ENCODE assay signal across 18 mouse cellular contexts in genomic region chr12:102324886-102325220, GRCm38 (mm10). TPM values are rescaled to one million over a fixed set of nuclear protein-coding genes. Genes with fewer than 3 reads are reported as not detected.
DNase-seq lines count a peak whose midpoint lies in the region; ATAC-seq and TF ChIP-seq lines count a peak whose summit lies in the region.
"Had no signal": no experiment of that assay in that cellular context is flagged by ENCODE, and none has a peak within 500 bp of the region (broad histone marks: within the 10 kb centered on the region; RNA-seq: fewer than 3 reads in every experiment).

No protein-coding gene starts in this region.

- no peaks in the 10 kb centered on the region; the same call in 1 of the 2 replicates for H3K79me2 ChIP-seq in heart, adult 2 months (replicated peaks; ENCODE audit: control insufficient read depth, insufficient read depth, low read length)

- peak in 1 of 2 experiments; percentile 42 for DNase-seq in heart, adult 2 months
- no peak for DNase-seq in heart, postnatal 36 days
- DNase-seq in stomach, postnatal 0 days (ENCODE audit: low spot score): no peak
- DNase-seq in adrenal gland, postnatal 14 days: no peak
- DNase-seq in ovary, postnatal 10 days (ENCODE audit: low spot score): no peak
- no peak for DNase-seq in midbrain, embryonic 14.5 days
- DNase-seq: adrenal gland, postnatal 36 days; B cell, adult 2 months; cerebellum, postnatal 36 days; right cerebral cortex, postnatal 4 days; thymus, postnatal 4 days had no signal

- intact Hi-C loops in heart, adult 2 months (cut with DNase I): no loop called here
- intact Hi-C loops in heart, postnatal 36 days (cut with DNase I): no loop called here

- no peak overlapping the region for H3K4me3 ChIP-seq in heart, adult 2 months
- no peak overlapping the region for H3K4me3 ChIP-seq in stomach, embryonic 14.5 days (ENCODE audit: low read depth, low read length)
- H3K4me3 ChIP-seq in stomach, postnatal 0 days (ENCODE audit: low read depth, low read length): no peak overlapping the region
- no peak overlapping the region for H3K4me3 ChIP-seq in lung, embryonic 15.5 days
- no peak overlapping the region for H3K4me3 ChIP-seq in midbrain, embryonic 14.5 days (replicated peaks; ENCODE audit: low read depth, low read length)
- H3K4me3 ChIP-seq: forebrain, embryonic 10.5 days; hindbrain, embryonic 10.5 days; intestine, embryonic 15.5 days; limb, embryonic 12.5 days; midbrain, embryonic 13.5 days had no signal

- no peak overlapping the region for H3K9ac ChIP-seq in heart, adult 2 months (ENCODE audit: low read depth, low read length)
- H3K9ac ChIP-seq in stomach, embryonic 14.5 days (replicated peaks; ENCODE audit: low read depth, low read length): no peak overlapping the region
- H3K9ac ChIP-seq in stomach, postnatal 0 days (ENCODE audit: low read length): no peak overlapping the region
- H3K9ac ChIP-seq in lung, embryonic 15.5 days: no peak overlapping the region
- no peak overlapping the region for H3K9ac ChIP-seq in midbrain, embryonic 14.5 days (replicated peaks; ENCODE audit: low read length)
- H3K9ac ChIP-seq: intestine, embryonic 15.5 days; limb, embryonic 12.5 days; midbrain, embryonic 13.5 days had no signal

- no peaks in the 10 kb centered on the region for H3K27me3 ChIP-seq in heart, adult 2 months (ENCODE audit: control insufficient read depth, insufficient read depth, low read length)
- no peaks in the 10 kb centered on the region for H3K27me3 ChIP-seq in stomach, embryonic 14.5 days (ENCODE audit: control insufficient read depth, insufficient read depth, low read length)
- H3K27me3 ChIP-seq in stomach, postnatal 0 days (ENCODE audit: control insufficient read depth, insufficient read depth, low read length): no peaks in the 10 kb centered on the region
- no peaks in the 10 kb centered on the region for H3K27me3 ChIP-seq in lung, embryonic 15.5 days
- H3K27me3 ChIP-seq in midbrain, embryonic 14.5 days (ENCODE audit: control insufficient read depth, insufficient read depth, low read length): no peaks in the 10 kb centered on the region
- H3K27me3 ChIP-seq: intestine, embryonic 15.5 days; limb, embryonic 12.5 days; midbrain, embryonic 13.5 days had no signal

- TF ChIP-seq CTCF in heart, adult 2 months (IDR thresholded peaks at IDR 0.05): no peak
- no peak for TF ChIP-seq CTCF in stomach, postnatal 0 days (IDR thresholded peaks at IDR 0.05; ENCODE audit: low read depth)

- no peak overlapping the region for H3K4me2 ChIP-seq in stomach, embryonic 14.5 days (replicated peaks; ENCODE audit: low read depth, low read length)
- H3K4me2 ChIP-seq in stomach, postnatal 0 days (replicated peaks; ENCODE audit: low read depth): no peak overlapping the region
- H3K4me2 ChIP-seq in lung, embryonic 15.5 days: no peak overlapping the region
- no peak overlapping the region for H3K4me2 ChIP-seq in midbrain, embryonic 14.5 days (ENCODE audit: low read length)
- H3K4me2 ChIP-seq: intestine, embryonic 15.5 days; limb, embryonic 12.5 days; midbrain, embryonic 13.5 days had no signal

- peaks cover 44% of the 10 kb centered on the region for H3K4me1 ChIP-seq in heart, adult 2 months (ENCODE audit: control insufficient read depth, insufficient read depth, low read length)
- 0 out of 2 replicates have a peak, but pooled peaks cover 11% of the 10 kb centered on the region for H3K4me1 ChIP-seq in stomach, embryonic 14.5 days (ENCODE audit: control insufficient read depth, insufficient read depth, low read length)
- no peaks in the 10 kb centered on the region for H3K4me1 ChIP-seq in stomach, postnatal 0 days (replicated peaks; ENCODE audit: control insufficient read depth, insufficient read depth)
- H3K4me1 ChIP-seq in lung, embryonic 15.5 days: peaks cover 64% of the 10 kb centered on the region
- no peaks in the 10 kb centered on the region for H3K4me1 ChIP-seq in midbrain, embryonic 14.5 days (ENCODE audit: control insufficient read depth, insufficient read depth, low read length)
- H3K4me1 ChIP-seq: hindbrain, embryonic 10.5 days; midbrain, embryonic 13.5 days had no signal

- no peak for ATAC-seq in stomach, embryonic 14.5 days (ENCODE audit: insufficient number of reproducible peaks, insufficient read depth, low FRiP score, low read depth)
- ATAC-seq in stomach, postnatal 0 days (ENCODE audit: low FRiP score, low TSS enrichment): no peak
- peak; percentile 83 for ATAC-seq in lung, embryonic 15.5 days (ENCODE audit: borderline replicate concordance, extremely low read depth, low FRiP score, low TSS enrichment)
- no peak for ATAC-seq in midbrain, embryonic 14.5 days (ENCODE audit: low FRiP score, low TSS enrichment)
- ATAC-seq: intestine, embryonic 15.5 days; midbrain, embryonic 13.5 days had no signal

- TF ChIP-seq EP300 in heart, adult 2 months (IDR thresholded peaks at IDR 0.05; ENCODE audit: insufficient read depth, low read depth, low read length): 0 out of 2 replicates have a peak, but pooled peaks have one; percentile 18
- TF ChIP-seq EP300 in stomach, postnatal 0 days (optimal IDR thresholded peaks at IDR 0.05): no peak

- peak overlapping the region; percentile 86 for H3K27ac ChIP-seq in heart, adult 2 months
- H3K27ac ChIP-seq in stomach, embryonic 14.5 days (ENCODE audit: low read length): peak overlapping the region; percentile 44; the same call in 1 of the 2 replicates
- H3K27ac ChIP-seq in stomach, postnatal 0 days (replicated peaks): no peak overlapping the region
- peak overlapping the region; percentile 84 for H3K27ac ChIP-seq in lung, embryonic 15.5 days
- no peak overlapping the region for H3K27ac ChIP-seq in midbrain, embryonic 14.5 days (replicated peaks; ENCODE audit: low read depth, low read length)
- H3K27ac ChIP-seq: forebrain, embryonic 10.5 days; hindbrain, embryonic 10.5 days; midbrain, embryonic 13.5 days had no signal

- WGBS in heart, adult 2 months: 22% methylated on average over 2 of the region's 2 CpGs
- 75% methylated on average over 2 of the region's 2 CpGs for WGBS in stomach, embryonic 14.5 days
- WGBS in stomach, postnatal 0 days: 50% methylated on average over 2 of the region's 2 CpGs
- WGBS in lung, embryonic 15.5 days: 28% methylated on average over 2 of the region's 2 CpGs
- WGBS in midbrain, embryonic 14.5 days: 94% methylated on average over 2 of the region's 2 CpGs

- H3K36me3 ChIP-seq in heart, adult 2 months (ENCODE audit: control insufficient read depth, insufficient read depth, low read length): peaks cover 51% of the 10 kb centered on the region
- no peaks in the 10 kb centered on the region for H3K36me3 ChIP-seq in stomach, embryonic 14.5 days (ENCODE audit: control insufficient read depth, insufficient read depth, low read length)
- H3K36me3 ChIP-seq in stomach, postnatal 0 days (ENCODE audit: control insufficient read depth, insufficient read depth, low read length): no peaks in the 10 kb centered on the region; the same call in 1 of the 2 replicates
- no peaks in the 10 kb centered on the region for H3K36me3 ChIP-seq in lung, embryonic 15.5 days
- no peaks in the 10 kb centered on the region for H3K36me3 ChIP-seq in midbrain, embryonic 14.5 days (ENCODE audit: control insufficient read depth, insufficient read depth, low read length)
- H3K36me3 ChIP-seq: forebrain, embryonic 10.5 days; hindbrain, embryonic 10.5 days; limb, embryonic 12.5 days; midbrain, embryonic 13.5 days had no signal

- no peak for TF ChIP-seq POLR2A in heart, adult 2 months (IDR thresholded peaks at IDR 0.05; ENCODE audit: insufficient read depth, low read depth, low read length)

- H3K9me3 ChIP-seq in stomach, embryonic 14.5 days (ENCODE audit: control insufficient read depth, low read depth, low read length): no peaks in the 10 kb centered on the region
- no peaks in the 10 kb centered on the region for H3K9me3 ChIP-seq in stomach, postnatal 0 days (ENCODE audit: control insufficient read depth, low read length)
- no peaks in the 10 kb centered on the region for H3K9me3 ChIP-seq in lung, embryonic 15.5 days
- H3K9me3 ChIP-seq in midbrain, embryonic 14.5 days (ENCODE audit: control insufficient read depth, low read length): no peaks in the 10 kb centered on the region
- H3K9me3 ChIP-seq: forebrain, embryonic 10.5 days; hindbrain, embryonic 10.5 days; intestine, embryonic 15.5 days; limb, embryonic 12.5 days; midbrain, embryonic 13.5 days had no signal

RNA-seq across cellular contexts. Expression of gene Rin3, which starts 42.0 kb away (rescaled TPM):
- 10 to 100 TPM; 14.7 to 25.3 TPM for total RNA-seq in heart, adult 2 months (2021)
- polyA plus RNA-seq in heart, adult 2 months (2012; rRNA removed): 6.1 and 10.3 TPM in 2 replicates
- total RNA-seq in heart, postnatal 36 days (2021): 10 to 100 TPM; 13.7 to 21.0 TPM
- 12.1 and 12.4 TPM in 2 replicates for polyA plus RNA-seq in stomach, embryonic 14.5 days (2014; fragmentation: Nextera tagmentation; extraction: Ambion mirVana)
- polyA plus RNA-seq in stomach, postnatal 0 days (2015; fragmentation: Nextera tagmentation; extraction: Ambion mirVana): 2.9 and 3.0 TPM in 2 replicates
- polyA plus RNA-seq in lung, embryonic 15.5 days (2015; fragmentation: Nextera tagmentation; extraction: Ambion mirVana): 12.7 and 14.2 TPM in 2 replicates
- 19.3 and 28.1 TPM in 2 replicates for total RNA-seq in adrenal gland, postnatal 14 days (2021)
- 1.4 and 3.5 TPM in 2 replicates for polyA plus RNA-seq in midbrain, embryonic 14.5 days (2014; fragmentation: Nextera tagmentation; extraction: Ambion mirVana)

Comparison
In these comparisons a context has a peak if more than half of its experiments do, and no peak if none do; other contexts are left out.
1. H3K27ac ChIP-seq: peak in heart, adult 2 months (single experiment), stomach, embryonic 14.5 days (single experiment) and lung, embryonic 15.5 days (single experiment); none in stomach, postnatal 0 days (single experiment) and midbrain, embryonic 14.5 days (single experiment).